Mouse (Mus musculus) ovary, postnatal 14 days (tissue): ENCODE results near the gene Gm29564.
"Not testable (repeated sequence)": the region's sequence is repeated elsewhere in the genome, so short reads cannot be mapped to it uniquely, and the experiment has no call there.

Experiments
- DNase-seq: peaks from one replicate; pipeline ENCODE4 v3.0.0; 2022; ENCODE audit warnings: low spot score

The Gm29564 gene

GRCm38 (mm10) chrY:78212693-78213092 lies at the start of gene Gm29564:
Gene Gm29564 (plus strand): TSS chrY:78212993.
- DNase-seq, result not testable (repeated sequence)
